Mouse (Mus musculus): ENCODE measurements at regions not wholly inside any gene's neighbourhood (a gene's known extent, or its start where the extent isn't known, plus 50 kb on each side); places are given as distances from the start of the nearest gene placed in this dataset.
"Not testable (repeated sequence)": the region's sequence is repeated elsewhere in the genome, so short reads cannot be mapped to it uniquely, and the experiment has no call there.

DNA sequence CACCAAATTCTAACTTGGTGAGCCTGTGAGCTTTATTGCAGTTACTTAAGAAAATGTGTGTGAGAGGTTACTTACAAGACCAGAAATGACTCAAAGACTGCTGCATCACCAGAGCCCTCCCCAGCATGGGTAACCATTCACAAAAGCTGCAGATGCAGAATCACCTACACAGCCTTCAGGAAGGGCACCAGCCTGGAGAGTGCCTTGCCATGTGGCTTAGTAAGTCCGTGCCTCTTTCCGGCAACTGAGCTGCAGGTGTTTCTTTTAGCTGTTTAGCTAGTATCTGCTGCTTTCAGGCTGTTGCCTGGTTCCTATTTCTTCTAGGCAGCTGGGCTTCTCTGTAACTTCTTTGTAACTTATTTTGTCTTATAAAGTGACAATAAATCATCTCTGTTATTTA is 213.2 kb upstream of the Stxbp6 start:
- no peak for DNase-seq (ENCODE audit: low spot score in 2 of 2)

GRCm38 (mm10) chr12:45256309-45256708 is 181.8 kb upstream of the Stxbp6 start:
- no peak for DNase-seq (ENCODE audit: low spot score in 2 of 2)

- no peak for DNase-seq (ENCODE audit: low spot score in 2 of 2)
Measured at GRCm38 (mm10) chr12:45211131-45211530, 136.6 kb upstream of the Stxbp6 start.

GRCm38 (mm10) chr12:45195304-45195920 is 120.9 kb upstream of the Stxbp6 start:
- DNase-seq (ENCODE audit: low spot score in 2 of 2), result no peak

- DNase-seq (ENCODE audit: low spot score in 2 of 2), result no peak
Measured at GRCm38 (mm10) chr12:45187149-45187548, 112.6 kb upstream of the Stxbp6 start.

DNA sequence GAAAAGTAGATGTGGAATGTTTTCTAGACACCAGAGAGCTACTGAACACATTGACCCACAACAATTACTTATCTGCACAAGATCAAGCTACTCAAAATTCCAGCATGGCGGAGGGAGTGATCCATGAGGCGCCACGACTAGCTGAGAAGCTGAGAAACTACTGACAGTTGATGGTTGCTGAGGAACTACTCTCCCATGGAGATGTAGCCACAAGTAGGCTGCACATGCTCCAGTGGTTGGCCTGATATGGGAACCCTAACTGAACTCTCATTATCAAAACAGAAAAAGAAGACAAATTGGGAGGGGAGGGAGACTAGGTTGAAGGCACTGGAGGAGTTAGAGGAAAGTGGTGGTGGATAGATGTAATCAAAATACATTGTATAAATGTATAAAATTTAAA is 110.0 kb upstream of the Stxbp6 start:
- DNase-seq (ENCODE audit: low spot score in 2 of 2), result no peak

DNA sequence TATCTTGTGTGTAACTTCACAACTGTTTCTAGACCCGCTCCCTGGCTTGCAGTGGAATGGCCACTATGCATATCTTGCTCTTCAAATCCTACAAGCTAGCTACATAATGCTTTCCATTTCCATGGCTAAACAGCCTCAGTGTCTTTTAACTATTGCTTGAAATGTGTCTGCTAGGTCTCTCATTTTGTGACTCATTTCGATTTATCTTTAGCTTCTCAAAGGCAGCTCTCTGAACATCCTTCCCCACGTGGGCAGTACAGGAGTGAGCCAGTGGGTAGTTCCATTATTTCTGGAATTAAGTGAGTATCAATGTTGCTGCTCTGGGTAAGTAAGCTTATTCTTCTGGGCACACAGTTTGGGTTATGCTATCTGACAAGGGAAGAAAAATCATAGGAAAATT is 102.9 kb upstream of the Stxbp6 start:
- no peak for DNase-seq (ENCODE audit: low spot score in 2 of 2)

DNA sequence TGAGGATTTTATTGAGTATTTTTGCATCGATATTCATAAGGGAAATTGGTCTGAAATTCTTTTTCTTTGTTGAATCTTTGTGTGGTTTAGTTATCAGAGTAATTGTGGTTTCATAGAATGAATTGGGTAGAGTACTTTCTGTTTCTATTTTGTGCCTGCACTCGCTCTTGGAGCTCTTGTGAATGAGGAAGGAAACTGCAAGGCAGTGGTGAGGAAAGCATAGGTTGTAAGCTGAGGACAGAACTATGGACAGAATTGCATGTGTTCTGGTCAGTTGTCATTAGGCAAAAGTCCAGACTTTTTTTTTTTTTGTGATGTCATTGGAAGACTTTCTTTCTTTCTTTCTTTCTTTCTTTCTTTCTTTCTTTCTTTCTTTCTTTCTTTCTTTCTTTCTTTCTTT is 100.8 kb upstream of the Stxbp6 start:
- not testable (repeated sequence) for DNase-seq (ENCODE audit: low spot score in 2 of 2)

DNA sequence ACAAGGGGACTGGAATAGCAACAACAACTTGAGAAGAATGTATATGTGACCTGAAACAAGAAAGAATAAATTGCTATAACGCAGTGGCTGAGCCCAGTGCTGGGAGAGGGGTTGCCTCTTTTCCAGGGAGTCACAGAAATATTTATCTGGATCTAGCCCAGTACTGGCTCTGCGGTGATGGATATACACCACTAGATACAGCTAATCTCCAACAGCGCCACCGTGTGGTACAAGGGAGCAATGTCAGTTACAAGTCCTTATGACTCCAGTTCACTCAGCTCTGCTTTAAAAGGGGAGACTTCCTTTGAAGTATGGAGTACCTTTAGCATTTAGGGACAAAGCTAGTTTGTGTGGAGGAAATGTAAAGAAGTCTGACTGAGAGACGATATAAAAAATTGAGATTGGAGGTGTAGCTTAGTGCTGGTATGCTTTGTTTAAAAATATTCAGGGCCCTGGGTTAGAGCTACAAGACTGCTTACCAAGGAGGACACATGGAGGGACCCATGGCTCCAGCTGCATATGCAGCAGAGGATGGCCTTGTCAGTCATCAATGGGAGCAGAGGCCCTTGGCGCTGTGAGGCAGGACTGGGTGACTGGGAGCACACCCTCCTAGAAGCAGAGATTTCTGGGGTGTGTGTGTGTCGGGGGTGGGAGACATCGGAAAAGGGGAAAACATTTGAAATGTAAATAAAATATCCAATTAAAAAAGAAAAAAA is 97.6 kb upstream of the Stxbp6 start:
- DNase-seq (ENCODE audit: low spot score in 2 of 2), result peak; percentile 13 to 28

DNA sequence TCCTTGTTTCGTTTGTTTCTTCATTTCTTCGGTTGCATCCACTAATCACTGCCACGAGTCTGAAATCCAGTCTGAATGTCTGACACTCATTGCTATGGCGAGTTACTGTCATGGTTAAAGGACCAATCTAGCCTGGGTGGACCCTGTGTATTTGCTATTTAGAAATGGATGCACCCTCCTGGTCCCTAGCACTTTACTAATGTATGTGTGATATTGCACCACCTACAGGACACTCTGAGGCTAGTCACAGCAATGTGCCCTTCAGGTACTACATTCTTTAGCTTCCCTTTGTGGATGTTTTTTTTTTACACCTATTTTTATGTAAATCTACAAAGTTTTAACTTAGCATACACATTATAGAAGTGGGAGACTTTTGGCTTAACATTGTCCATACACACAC is 87.5 kb upstream of the Stxbp6 start:
- DNase-seq (ENCODE audit: low spot score in 2 of 2), result no peak

- DNase-seq (ENCODE audit: low spot score in 2 of 2), result not testable (repeated sequence)
Measured at GRCm38 (mm10) chr12:45161581-45161980, 87.1 kb upstream of the Stxbp6 start.

GRCm38 (mm10) chr12:45158986-45159385 is 84.5 kb upstream of the Stxbp6 start:
- DNase-seq (ENCODE audit: low spot score in 2 of 2), result no peak

DNA sequence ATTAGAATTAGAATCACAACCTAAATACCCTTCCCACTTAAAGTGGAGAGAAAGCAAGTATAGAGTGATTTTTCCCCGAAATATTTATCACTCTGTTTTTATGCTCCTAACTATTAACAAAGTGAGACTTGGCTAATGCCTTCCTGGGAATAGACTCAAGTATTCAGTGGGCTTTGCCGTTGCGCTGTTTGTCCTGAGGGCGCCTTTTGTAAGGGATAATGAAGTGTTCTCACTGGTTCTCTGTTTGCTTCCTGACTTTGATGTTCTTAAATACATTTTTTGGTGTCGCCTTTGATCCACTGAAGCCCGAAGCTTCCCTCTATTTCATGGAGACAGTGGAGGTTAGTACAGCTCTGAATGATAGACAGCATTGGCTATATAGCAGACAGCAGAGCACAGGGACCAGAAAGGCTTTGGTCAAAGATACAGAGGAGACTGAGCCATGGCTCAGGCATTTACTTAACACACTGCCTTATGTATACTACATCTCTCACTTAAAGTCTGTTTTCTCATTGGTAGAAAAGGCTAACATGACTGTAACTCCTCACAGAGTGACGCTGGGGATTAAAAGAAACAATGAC is 63.0 kb upstream of the Stxbp6 start:
- DNase-seq (ENCODE audit: low spot score in 2 of 2), result no peak

DNA sequence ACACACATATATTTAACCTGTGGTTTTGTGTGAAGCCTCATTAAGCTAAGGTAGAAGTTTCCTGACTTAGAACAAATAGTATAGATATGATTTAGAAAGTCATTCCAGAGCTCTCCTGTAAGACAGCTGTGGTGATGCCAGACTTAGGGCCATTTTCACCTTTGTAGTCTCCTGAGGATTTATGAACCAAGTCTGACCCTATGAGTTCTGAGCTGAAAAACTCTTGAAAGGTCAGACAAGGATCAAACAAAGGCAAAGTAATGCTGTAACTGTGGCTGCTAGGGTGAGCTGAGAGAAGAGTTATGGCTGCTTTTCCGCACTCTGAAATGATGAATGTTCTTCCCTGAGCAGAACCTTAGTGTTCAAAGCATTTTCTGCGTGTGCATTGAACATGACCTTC is 58.9 kb upstream of the Stxbp6 start:
- no peak for DNase-seq (ENCODE audit: low spot score in 2 of 2)

DNA sequence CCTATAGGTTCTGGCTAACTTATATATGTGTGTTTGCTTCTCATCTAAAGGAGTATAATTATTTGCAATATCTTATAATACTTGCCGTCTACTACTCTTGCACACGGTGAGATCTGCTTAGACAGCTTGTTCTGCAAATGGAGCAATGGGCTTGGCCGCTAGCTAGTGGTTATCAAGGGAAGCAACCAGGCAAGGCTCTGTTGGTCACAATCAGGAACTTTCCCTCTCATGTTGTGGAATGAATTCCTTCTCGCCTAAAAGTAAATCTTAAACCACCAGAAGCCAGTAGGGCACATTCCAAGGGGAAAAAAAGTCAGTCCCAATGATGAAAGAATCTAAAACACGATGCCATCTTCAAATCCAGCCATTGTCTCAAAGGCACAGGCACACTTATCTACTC is 56.6 kb upstream of the Stxbp6 start:
- no peak for DNase-seq (ENCODE audit: low spot score in 2 of 2)

DNA sequence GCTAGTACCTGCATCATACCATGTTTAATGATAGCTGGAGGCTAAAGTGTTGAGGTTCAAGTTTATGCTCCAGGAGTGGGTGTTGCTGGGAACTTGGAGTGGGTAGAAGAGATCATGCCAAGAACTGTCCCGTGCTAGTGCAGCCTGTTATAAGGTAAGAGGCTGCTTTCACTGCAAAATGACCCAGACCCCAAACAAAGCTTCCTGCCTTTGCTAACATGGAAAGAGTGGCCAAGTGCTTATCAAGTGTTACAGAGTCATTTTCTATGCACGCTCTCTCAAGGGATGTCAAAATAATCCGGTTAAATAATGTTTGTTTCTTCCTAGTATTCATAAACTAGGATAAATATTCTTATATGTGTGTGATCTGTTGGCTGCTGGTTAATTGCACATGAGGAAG is 51.4 kb upstream of the Stxbp6 start:
- no peak for DNase-seq (ENCODE audit: low spot score in 2 of 2)

Measured in gastrocnemius, adult 8-10 months (tissue).